Mouse (Mus musculus): ENCODE results near the gene Dlg2. TPM values are rescaled to one million over a fixed set of nuclear protein-coding genes. Genes with fewer than 3 reads are reported as not detected.

Gene Dlg2
- total RNA-seq, 2 experiments from 2014 or later = not detected

- no peak for ATAC-seq (replicated peaks; ENCODE audit: low FRiP score, poor library complexity, severe bottlenecking)
Observed at GRCm38 (mm10) chr7:91218321-91218987, 742.0 kb downstream of the Dlg2 start.

- no peak for ATAC-seq (replicated peaks; ENCODE audit: low FRiP score, poor library complexity, severe bottlenecking)
Observed at GRCm38 (mm10) chr7:91226442-91226841, 750.0 kb downstream of the Dlg2 start.

- no peak for ATAC-seq (replicated peaks; ENCODE audit: low FRiP score, poor library complexity, severe bottlenecking)
Observed at GRCm38 (mm10) chr7:91241718-91242117, 765.2 kb downstream of the Dlg2 start.

GRCm38 (mm10) chr7:91261672-91262030 is 785.2 kb downstream of the Dlg2 start:
- ATAC-seq (replicated peaks; ENCODE audit: low FRiP score, poor library complexity, severe bottlenecking) = no peak

- no peak for ATAC-seq (replicated peaks; ENCODE audit: low FRiP score, poor library complexity, severe bottlenecking)
Observed at GRCm38 (mm10) chr7:91262031-91262951, 785.8 kb downstream of the Dlg2 start.

- ATAC-seq (replicated peaks; ENCODE audit: low FRiP score, poor library complexity, severe bottlenecking) = no peak
Observed at GRCm38 (mm10) chr7:91262998-91263397, 786.5 kb downstream of the Dlg2 start.

GRCm38 (mm10) chr7:91267764-91268163 is 791.3 kb downstream of the Dlg2 start:
- no peak for ATAC-seq (replicated peaks; ENCODE audit: low FRiP score, poor library complexity, severe bottlenecking)

- no peak for ATAC-seq (replicated peaks; ENCODE audit: low FRiP score, poor library complexity, severe bottlenecking)
Observed at GRCm38 (mm10) chr7:91284167-91284566, 807.7 kb downstream of the Dlg2 start.

GRCm38 (mm10) chr7:91288324-91288723 is 811.9 kb downstream of the Dlg2 start:
- ATAC-seq (replicated peaks; ENCODE audit: low FRiP score, poor library complexity, severe bottlenecking) = no peak

GRCm38 (mm10) chr7:91296127-91296526 is 819.7 kb downstream of the Dlg2 start:
- ATAC-seq (replicated peaks; ENCODE audit: low FRiP score, poor library complexity, severe bottlenecking) = no peak

- ATAC-seq (replicated peaks; ENCODE audit: low FRiP score, poor library complexity, severe bottlenecking) = no peak
Observed at GRCm38 (mm10) chr7:91311177-91311576, 834.7 kb downstream of the Dlg2 start.

- no peak for ATAC-seq (replicated peaks; ENCODE audit: low FRiP score, poor library complexity, severe bottlenecking)
Observed at GRCm38 (mm10) chr7:91345073-91345472, 868.6 kb downstream of the Dlg2 start.

GRCm38 (mm10) chr7:91369821-91370321 is 893.4 kb downstream of the Dlg2 start:
- ATAC-seq (replicated peaks; ENCODE audit: low FRiP score, poor library complexity, severe bottlenecking) = no peak

GRCm38 (mm10) chr7:91382281-91382680 is 905.8 kb downstream of the Dlg2 start:
- ATAC-seq (replicated peaks; ENCODE audit: low FRiP score, poor library complexity, severe bottlenecking) = no peak

GRCm38 (mm10) chr7:91383873-91384272 is 907.4 kb downstream of the Dlg2 start:
- no peak for ATAC-seq (replicated peaks; ENCODE audit: low FRiP score, poor library complexity, severe bottlenecking)

- no peak for ATAC-seq (replicated peaks; ENCODE audit: low FRiP score, poor library complexity, severe bottlenecking)
Observed at GRCm38 (mm10) chr7:91389272-91389671, 912.8 kb downstream of the Dlg2 start.

- ATAC-seq (replicated peaks; ENCODE audit: low FRiP score, poor library complexity, severe bottlenecking) = no peak
Observed at GRCm38 (mm10) chr7:91397827-91398226, 921.4 kb downstream of the Dlg2 start.

- ATAC-seq (replicated peaks; ENCODE audit: low FRiP score, poor library complexity, severe bottlenecking) = no peak
Observed at GRCm38 (mm10) chr7:91412109-91412508, 935.6 kb downstream of the Dlg2 start.

GRCm38 (mm10) chr7:91414150-91414549 is 937.7 kb downstream of the Dlg2 start:
- ATAC-seq (replicated peaks; ENCODE audit: low FRiP score, poor library complexity, severe bottlenecking) = no peak

- no peak for ATAC-seq (replicated peaks; ENCODE audit: low FRiP score, poor library complexity, severe bottlenecking)
Observed at GRCm38 (mm10) chr7:91414749-91415148, 938.3 kb downstream of the Dlg2 start.

GRCm38 (mm10) chr7:91420215-91420614 is 943.7 kb downstream of the Dlg2 start:
- no peak for ATAC-seq (replicated peaks; ENCODE audit: low FRiP score, poor library complexity, severe bottlenecking)

All from erythroid progenitor cell, adult 5-6 weeks (primary cell).